Comparison of ENCODE assay signal across 12 mouse cellular contexts in the genomic region with DNA sequence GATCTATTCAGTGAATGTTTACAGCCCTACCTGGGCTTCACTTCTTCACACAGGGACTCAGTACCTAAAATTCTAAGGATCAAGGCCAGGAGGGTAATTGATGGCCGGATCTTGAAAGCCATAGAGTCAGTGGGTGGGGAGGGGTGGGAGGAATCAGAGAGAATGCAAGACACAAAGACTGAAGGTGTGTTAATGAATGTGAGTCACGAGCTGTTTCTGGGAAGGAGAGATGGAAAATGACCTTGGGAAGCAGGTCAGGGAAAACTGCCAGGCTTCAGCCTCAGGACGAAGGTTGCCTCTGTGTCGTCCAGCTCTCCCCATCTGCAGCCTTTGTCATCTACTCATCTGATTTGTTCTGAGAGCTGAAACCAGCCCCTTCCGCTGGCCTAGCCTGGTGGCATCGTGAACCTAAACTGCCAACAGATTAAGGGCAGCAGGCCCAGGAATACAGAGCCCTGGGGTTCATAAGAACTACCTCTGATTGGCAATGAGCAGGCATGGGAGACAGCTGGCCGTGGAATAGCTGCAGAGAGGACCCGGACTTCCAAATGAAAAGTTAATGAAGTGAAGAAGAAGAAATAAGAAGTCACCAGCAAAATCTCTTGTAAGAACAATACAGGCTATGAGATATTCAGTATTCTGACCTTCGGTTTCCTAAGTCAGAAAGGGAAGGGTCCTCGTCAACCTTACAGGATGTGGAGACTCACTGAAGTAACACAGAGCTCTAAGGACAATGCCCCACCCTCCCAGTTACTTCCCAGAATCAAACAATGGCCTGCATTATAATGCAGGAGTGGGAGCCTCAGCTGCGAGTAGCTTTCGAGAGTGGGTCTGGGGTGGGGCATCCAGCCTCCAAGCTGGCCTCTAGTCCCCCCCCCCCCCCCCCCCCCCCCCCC.
DNase-seq lines count a peak whose midpoint lies in the region; ATAC-seq and TF ChIP-seq lines count a peak whose summit lies in the region.
"Had no signal": no experiment of that assay in that cellular context is flagged by ENCODE, and none has a peak within 500 bp of the region (broad histone marks: within the 10 kb centered on the region; RNA-seq: fewer than 3 reads in every experiment).

No protein-coding gene starts in this region.

- H3K27me3 ChIP-seq in lung, embryonic 14.5 days (ENCODE audit: insufficient read depth, low read length), result no peaks in the 10 kb centered on the region
- H3K27me3 ChIP-seq in heart, postnatal 0 days (ENCODE audit: control insufficient read depth, insufficient read depth, low read length), result no peaks in the 10 kb centered on the region
- H3K27me3 ChIP-seq: midbrain, embryonic 12.5 days had no signal

- TF ChIP-seq EP300 in heart, postnatal 0 days (IDR thresholded peaks at IDR 0.05; ENCODE audit: low read depth), result no peak

- DNase-seq in embryo, embryonic 10 days (ENCODE audit: low spot score), result peak; percentile 20
- no peak for DNase-seq in embryo, embryonic 11 days
- DNase-seq in lung, embryonic 14.5 days, result peak; percentile 13
- DNase-seq in lung, postnatal 25 days (ENCODE audit: low spot score), result no peak
- DNase-seq in heart, postnatal 0 days (ENCODE audit: low spot score), result peak; percentile 52
- peak; percentile 7 for DNase-seq in retina, embryonic 14.5 days (ENCODE audit: low spot score)
- no peak for DNase-seq in spleen, adult 18-20 months
- no peak for DNase-seq in urinary bladder, postnatal 10 days (ENCODE audit: low spot score)
- DNase-seq: gastrocnemius, postnatal 10 days; right cerebral cortex, postnatal 14 days had no signal

- TF ChIP-seq CTCF in lung, embryonic 14.5 days (IDR thresholded peaks at IDR 0.05; ENCODE audit: low read depth), result no peak
- TF ChIP-seq CTCF in heart, postnatal 0 days (IDR thresholded peaks at IDR 0.05; ENCODE audit: low read depth), result no peak

- peak overlapping the region; percentile 46; the same call in 1 of the 2 replicates for H3K27ac ChIP-seq in lung, embryonic 14.5 days (ENCODE audit: low read depth)
- H3K27ac ChIP-seq in heart, postnatal 0 days (ENCODE audit: low read depth), result peak overlapping the region; percentile 60
- H3K27ac ChIP-seq: midbrain, embryonic 12.5 days had no signal

- H3K4me1 ChIP-seq in lung, embryonic 14.5 days (ENCODE audit: insufficient read depth), result peaks cover 4% of the 10 kb centered on the region
- peaks cover 8% of the 10 kb centered on the region for H3K4me1 ChIP-seq in heart, postnatal 0 days (ENCODE audit: control insufficient read depth, insufficient read depth)
- H3K4me1 ChIP-seq: midbrain, embryonic 12.5 days had no signal

- no peaks in the 10 kb centered on the region for H3K36me3 ChIP-seq in lung, embryonic 14.5 days (ENCODE audit: insufficient read depth)
- H3K36me3 ChIP-seq in heart, postnatal 0 days (replicated peaks; ENCODE audit: control insufficient read depth, insufficient read depth, low read length), result no peaks in the 10 kb centered on the region
- H3K36me3 ChIP-seq: midbrain, embryonic 12.5 days had no signal

- no peak overlapping the region for H3K9ac ChIP-seq in lung, embryonic 14.5 days
- H3K9ac ChIP-seq in heart, postnatal 0 days (replicated peaks; ENCODE audit: low read depth, low read length), result no peak overlapping the region
- H3K9ac ChIP-seq: midbrain, embryonic 12.5 days had no signal

- peak; percentile 47; the same call in 1 of the 2 replicates for ATAC-seq in lung, embryonic 14.5 days (ENCODE audit: insufficient read depth)
- ATAC-seq in heart, postnatal 0 days (ENCODE audit: insufficient read depth, low read depth), result peak; percentile 76
- ATAC-seq: activated CD4-positive, CD25-positive, alpha-beta regulatory T cell, adult 4 months had no signal

- no peaks in the 10 kb centered on the region for H3K9me3 ChIP-seq in lung, embryonic 14.5 days (ENCODE audit: low read depth, low read length)
- H3K9me3 ChIP-seq in heart, postnatal 0 days (replicated peaks; ENCODE audit: control insufficient read depth, low read length), result 0 out of 2 replicates have a peak, but pooled peaks cover 6% of the 10 kb centered on the region
- H3K9me3 ChIP-seq: midbrain, embryonic 12.5 days had no signal

- no peak overlapping the region for H3K4me2 ChIP-seq in lung, embryonic 14.5 days
- H3K4me2 ChIP-seq in heart, postnatal 0 days (ENCODE audit: low read depth, low read length), result no peak overlapping the region
- H3K4me2 ChIP-seq: midbrain, embryonic 12.5 days had no signal

- WGBS in lung, embryonic 14.5 days, result 45% methylated on average over 12 of the region's 12 CpGs
- WGBS in heart, postnatal 0 days, result 39% methylated on average over 12 of the region's 12 CpGs

- H3K4me3 ChIP-seq in lung, embryonic 14.5 days (ENCODE audit: low read depth, low read length), result no peak overlapping the region
- H3K4me3 ChIP-seq in heart, postnatal 0 days (ENCODE audit: low read depth, low read length), result no peak overlapping the region
- H3K4me3 ChIP-seq: midbrain, embryonic 12.5 days had no signal

Comparison
In these comparisons a context has a peak if more than half of its experiments do, and no peak if none do; other contexts are left out.
1. DNase-seq: peak in embryo, embryonic 10 days (single experiment), lung, embryonic 14.5 days (single experiment), heart, postnatal 0 days (single experiment) and retina, embryonic 14.5 days (single experiment); none in embryo, embryonic 11 days (single experiment), lung, postnatal 25 days (single experiment), spleen, adult 18-20 months (0 of 2) and urinary bladder, postnatal 10 days (single experiment).